Comparison of ENCODE assay signal across 20 mouse cellular contexts in genomic region chr1:64090566-64090965, GRCm38 (mm10). TPM values are rescaled to one million over a fixed set of nuclear protein-coding genes. Genes with fewer than 3 reads are reported as not detected.
DNase-seq lines count a peak whose midpoint lies in the region; TF ChIP-seq lines count a peak whose summit lies in the region.
"Had no signal": no experiment of that assay in that cellular context is flagged by ENCODE, and none has a peak within 500 bp of the region (broad histone marks: within the 10 kb centered on the region; RNA-seq: fewer than 3 reads in every experiment).

No protein-coding gene starts in this region.

- no peaks in the 10 kb centered on the region for H3K27me3 ChIP-seq in cerebellum, adult 2 months (ENCODE audit: control insufficient read depth, insufficient read depth, low read length)
- no peaks in the 10 kb centered on the region for H3K27me3 ChIP-seq in thymus, adult 2 months (ENCODE audit: control insufficient read depth, insufficient read depth, low read length)
- H3K27me3 ChIP-seq: forebrain, embryonic 13.5 days; heart, embryonic 13.5 days; limb, embryonic 12.5 days; midbrain, embryonic 13.5 days had no signal

- H3K4me3 ChIP-seq in cerebellum, adult 2 months (replicated peaks; ENCODE audit: insufficient read depth, low read depth, low read length) = no peak overlapping the region
- no peak overlapping the region for H3K4me3 ChIP-seq in thymus, adult 2 months (ENCODE audit: control insufficient read depth, insufficient read depth, low read length)
- H3K4me3 ChIP-seq: forebrain, embryonic 13.5 days; heart, embryonic 13.5 days; left cerebral cortex, adult 2 months; limb, embryonic 12.5 days; midbrain, embryonic 13.5 days had no signal

- 89% methylated on average over 5 of the region's 5 CpGs for WGBS in cerebellum, adult 2 months
- 42% methylated on average over 5 of the region's 5 CpGs for WGBS in thymus, adult 2 months

- peaks cover 32% of the 10 kb centered on the region for H3K4me1 ChIP-seq in cerebellum, adult 2 months (ENCODE audit: control insufficient read depth, insufficient read depth, low read length)
- H3K4me1 ChIP-seq in thymus, adult 2 months (replicated peaks; ENCODE audit: control insufficient read depth, insufficient read depth, low read length) = peaks cover 38% of the 10 kb centered on the region

- H3K27ac ChIP-seq in cerebellum, adult 2 months (ENCODE audit: insufficient read depth, low read length) = peak overlapping the region; percentile 24
- H3K27ac ChIP-seq in thymus, adult 2 months (ENCODE audit: control insufficient read depth, insufficient read depth, low read length) = peak overlapping the region; percentile 74; the same call in 1 of the 2 replicates
- H3K27ac ChIP-seq: forebrain, embryonic 13.5 days; heart, embryonic 13.5 days; kidney, postnatal 0 days; left cerebral cortex, adult 2 months; limb, embryonic 12.5 days had no signal

- TF ChIP-seq POLR2A in cerebellum, adult 2 months (IDR thresholded peaks at IDR 0.05; ENCODE audit: borderline replicate concordance, insufficient read depth, low read length) = no peak
- no peak for TF ChIP-seq POLR2A in thymus, adult 2 months (IDR thresholded peaks at IDR 0.05; ENCODE audit: control insufficient read depth, extremely low read depth, insufficient read depth, low read length, poor library complexity)

- no peak for DNase-seq in cerebellum, adult 2 months
- no peak for DNase-seq in cerebellum, adult 9-11 months
- DNase-seq in A20 (ENCODE audit: low read depth, low spot score) = peak; percentile 32
- DNase-seq in thymus, adult 2 months = peak; percentile 40
- peak; percentile 39 to 54 for DNase-seq in thymus, postnatal 36 days
- no peak for DNase-seq in lung, postnatal 4 days
- no peak for DNase-seq in gastrocnemius, adult 8-10 months (ENCODE audit: low spot score in 2 of 2)
- DNase-seq: adrenal gland, postnatal 14 days; cerebellum, adult 18-20 months; cerebellum, postnatal 36 days; gastrocnemius, postnatal 25 days; heart, postnatal 10 days; kidney, adult 8-10 months; lung, postnatal 36 days had no signal

- no peak for TF ChIP-seq CTCF in cerebellum, adult 2 months (IDR thresholded peaks at IDR 0.05; ENCODE audit: borderline replicate concordance, insufficient read depth, low read depth, low read length)
- TF ChIP-seq CTCF in thymus, adult 2 months (IDR thresholded peaks at IDR 0.05; ENCODE audit: borderline replicate concordance, control insufficient read depth, extremely low read depth, insufficient read depth, low read length, poor library complexity) = no peak

- no peaks in the 10 kb centered on the region for H3K36me3 ChIP-seq in thymus, adult 2 months (ENCODE audit: control insufficient read depth, insufficient read depth, low read length)
- H3K36me3 ChIP-seq: limb, embryonic 12.5 days; midbrain, embryonic 13.5 days had no signal

RNA-seq across cellular contexts. Expression of gene Klf7, which starts 31.5 kb away (rescaled TPM):
- 19.7 and 21.5 TPM in 2 replicates for polyA plus RNA-seq in cerebellum, adult 2 months (2012; rRNA removed)
- 31.7 and 36.3 TPM in 2 replicates for polyA plus RNA-seq in thymus, adult 2 months (2012; rRNA removed)
- 1 to 10 TPM; 4.6 to 7.0 (median 5.4) TPM for total RNA-seq in gastrocnemius, adult 8-10 months (2022)

Comparison
In these comparisons a context has a peak if more than half of its experiments do, and no peak if none do; other contexts are left out.
1. DNase-seq: peak in A20 (single experiment), thymus, adult 2 months (single experiment) and thymus, postnatal 36 days (2 of 2); none in cerebellum, adult 2 months (0 of 2), cerebellum, adult 9-11 months (single experiment), lung, postnatal 4 days (0 of 2) and gastrocnemius, adult 8-10 months (0 of 2).